Mouse (Mus musculus): ENCODE data around the gene Cln6.

The Cln6 gene

DNA sequence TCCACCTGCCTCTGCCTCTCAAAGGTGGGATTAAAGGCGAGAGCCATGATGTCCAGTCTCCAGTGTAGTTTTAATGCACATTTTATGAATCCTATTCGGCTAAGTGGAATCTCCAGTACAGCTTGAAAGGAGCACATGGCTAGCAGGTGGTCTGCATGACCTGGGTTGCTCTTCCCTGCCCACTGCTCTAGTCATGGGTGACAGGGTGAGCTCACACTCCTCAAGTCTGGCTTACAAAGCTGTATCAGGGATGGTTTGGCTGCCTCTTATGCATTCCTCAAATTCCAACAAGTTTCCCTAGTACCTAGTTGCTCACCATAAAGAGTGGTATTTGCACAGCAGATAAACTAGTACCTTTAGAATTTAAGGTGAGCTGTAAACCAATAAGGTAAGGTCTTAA is 39.2 kb downstream of the Cln6 start:
- DNase-seq (ENCODE audit: low spot score in 2 of 2), result no peak

DNA sequence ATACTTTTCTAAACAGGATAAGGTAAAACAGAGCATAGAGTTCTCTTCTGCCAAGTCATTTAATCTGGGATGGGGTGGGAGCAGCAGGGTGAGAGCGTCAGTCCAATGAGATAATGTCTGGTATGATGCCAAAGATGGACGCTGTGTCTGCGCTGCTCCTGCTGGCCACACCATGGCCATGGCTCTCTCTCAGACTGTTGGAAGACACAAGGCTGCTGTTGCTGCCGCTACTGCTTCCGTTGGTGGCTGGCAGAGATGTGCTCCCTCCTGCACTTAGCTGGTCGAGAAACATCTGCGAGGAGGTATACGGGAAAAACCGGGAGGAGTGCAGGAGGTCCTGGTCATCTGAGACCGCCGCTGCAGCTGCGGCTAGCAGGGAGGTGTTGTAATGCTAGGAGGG is 43.3 kb downstream of the Cln6 start:
- DNase-seq (ENCODE audit: low spot score in 2 of 2), result no peak

DNA sequence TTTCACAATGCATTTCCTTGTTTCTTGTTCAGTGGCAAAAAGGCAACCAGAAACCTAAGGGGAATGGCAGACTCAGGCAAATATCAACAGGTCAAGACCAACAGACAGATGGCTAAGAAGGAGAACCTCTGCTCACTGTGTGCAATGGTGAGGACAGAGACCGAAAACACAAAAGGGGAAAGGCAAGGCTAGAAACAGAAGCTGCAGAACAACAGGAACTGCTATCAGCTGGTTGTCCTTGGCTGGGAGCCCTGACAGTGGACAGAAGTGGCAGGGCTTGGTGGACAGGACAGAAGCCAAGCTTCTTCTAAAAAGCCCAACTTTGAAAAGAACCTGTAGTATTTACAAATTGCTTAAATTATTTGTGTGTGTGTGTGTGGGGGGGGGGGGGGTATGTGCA is 55.9 kb downstream of the Cln6 start:
- DNase-seq (ENCODE audit: low spot score in 2 of 2), result no peak
